Mouse (Mus musculus) R1 (cell line): ENCODE measurements around the gene Prkag2.

ENCODE experiments used
- DNase-seq: peaks from one replicate; pipeline ENCODE4 v3.0.0-alpha.2; 2018; ENCODE audit warnings: low read depth, low spot score

The Prkag2 gene

DNA sequence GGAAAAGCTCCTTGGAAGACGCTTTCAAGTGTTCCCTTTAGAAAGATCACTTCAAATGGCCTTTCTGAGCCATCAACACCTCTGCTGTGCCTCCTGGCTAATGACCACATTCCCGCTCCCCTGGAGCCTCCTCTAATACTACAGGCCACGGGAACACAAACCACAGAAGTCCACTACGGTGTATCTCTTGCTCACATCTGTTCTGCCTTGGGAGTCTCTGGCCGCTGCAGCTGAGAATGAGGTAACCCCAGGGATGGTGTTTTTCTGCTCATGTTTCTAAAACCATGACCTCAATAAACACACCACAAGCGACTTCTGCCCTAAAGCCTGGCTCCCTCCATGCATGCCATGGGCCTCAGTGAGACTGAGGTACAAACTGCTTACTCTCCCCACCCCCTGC lies 227.2 kb downstream of the Prkag2 start:
- DNase-seq, result no peak

DNA sequence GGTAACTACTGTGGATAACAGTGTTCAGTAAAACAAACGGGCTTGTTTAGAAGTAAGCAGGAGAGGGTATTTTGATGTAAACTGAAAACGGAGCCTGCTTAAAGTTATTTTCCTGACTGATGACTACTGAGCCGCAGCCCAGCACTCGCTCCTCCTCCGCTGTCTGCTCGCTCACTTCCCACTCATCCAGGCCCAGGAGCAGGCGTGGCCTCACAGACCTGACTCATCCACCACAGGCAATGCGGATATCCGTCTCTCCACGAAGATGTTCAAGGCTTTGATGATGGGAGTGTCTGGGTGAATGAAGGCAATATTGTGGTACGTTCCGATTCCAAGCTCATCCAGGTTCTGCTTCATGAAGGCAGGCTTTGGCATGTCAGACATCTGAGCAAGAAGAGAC lies 229.2 kb downstream of the Prkag2 start:
- DNase-seq, result peak; percentile 27

- DNase-seq, result peak; percentile 81
These were observed 230.6 kb downstream of the Prkag2 start for GRCm38 (mm10) chr5:24869796-24870289.

DNA sequence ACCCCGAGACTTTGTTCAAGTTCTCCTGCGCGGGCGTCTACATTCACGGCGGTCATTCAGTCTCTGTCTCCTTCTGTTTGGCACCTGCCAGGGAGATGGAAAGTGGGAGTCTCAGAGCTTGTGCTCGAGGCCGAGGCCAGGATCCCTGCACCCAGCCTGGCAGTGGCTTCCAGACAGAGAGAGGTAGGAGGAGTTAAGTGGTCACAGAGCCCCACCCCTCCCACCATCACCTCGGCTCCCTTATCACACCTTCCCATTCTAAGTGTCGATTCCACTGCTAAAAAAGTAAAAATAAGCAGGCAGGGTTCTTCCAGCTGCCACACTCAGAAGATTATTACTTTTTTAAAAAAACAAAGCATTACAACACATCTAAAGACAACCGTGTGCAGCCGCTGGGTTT lies 236.6 kb downstream of the Prkag2 start:
- DNase-seq, result peak; percentile 9

- DNase-seq, result no peak
These were observed 239.0 kb downstream of the Prkag2 start for GRCm38 (mm10) chr5:24861449-24861930.

DNA sequence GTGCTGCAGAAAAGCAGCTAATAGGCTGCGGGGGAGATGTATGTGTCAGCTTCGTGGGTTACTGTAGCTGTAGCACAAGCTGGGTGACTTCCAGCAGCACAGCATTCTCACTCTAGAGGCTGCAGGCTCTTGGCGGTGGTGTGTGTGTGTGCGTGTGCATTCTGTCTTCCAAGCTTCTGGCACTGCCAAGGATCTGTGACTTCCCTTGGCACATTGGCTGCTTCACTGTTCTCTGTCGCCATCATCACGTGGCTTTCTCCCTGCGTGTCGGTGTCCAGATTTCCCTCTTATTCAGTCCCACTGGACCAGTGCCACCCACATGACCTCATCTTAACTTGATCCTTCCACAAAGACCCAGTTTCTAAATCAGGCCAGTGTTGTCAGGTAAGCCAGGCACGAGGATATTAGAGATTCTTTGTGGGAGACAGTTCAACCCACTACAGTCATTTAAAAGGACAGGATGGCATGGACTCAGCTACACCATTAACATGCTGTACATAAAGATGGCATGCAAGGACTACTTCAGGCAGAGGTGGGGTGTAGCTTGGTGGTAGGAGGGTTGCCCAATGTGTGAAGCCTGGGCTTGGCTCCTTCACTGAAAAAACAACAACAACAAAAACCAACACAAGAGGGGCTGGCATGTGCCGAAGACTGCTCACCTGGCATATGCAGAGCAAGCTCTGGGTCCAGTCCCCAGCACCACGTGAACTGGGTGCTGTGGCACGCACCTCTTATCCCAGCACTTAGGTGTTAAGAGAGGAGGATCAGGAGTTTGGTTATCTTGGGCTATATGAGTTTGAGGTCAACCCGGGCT lies 239.6 kb downstream of the Prkag2 start:
- DNase-seq, result no peak

- no peak for DNase-seq
These were observed 240.5 kb downstream of the Prkag2 start for GRCm38 (mm10) chr5:24859771-24860540.

DNA sequence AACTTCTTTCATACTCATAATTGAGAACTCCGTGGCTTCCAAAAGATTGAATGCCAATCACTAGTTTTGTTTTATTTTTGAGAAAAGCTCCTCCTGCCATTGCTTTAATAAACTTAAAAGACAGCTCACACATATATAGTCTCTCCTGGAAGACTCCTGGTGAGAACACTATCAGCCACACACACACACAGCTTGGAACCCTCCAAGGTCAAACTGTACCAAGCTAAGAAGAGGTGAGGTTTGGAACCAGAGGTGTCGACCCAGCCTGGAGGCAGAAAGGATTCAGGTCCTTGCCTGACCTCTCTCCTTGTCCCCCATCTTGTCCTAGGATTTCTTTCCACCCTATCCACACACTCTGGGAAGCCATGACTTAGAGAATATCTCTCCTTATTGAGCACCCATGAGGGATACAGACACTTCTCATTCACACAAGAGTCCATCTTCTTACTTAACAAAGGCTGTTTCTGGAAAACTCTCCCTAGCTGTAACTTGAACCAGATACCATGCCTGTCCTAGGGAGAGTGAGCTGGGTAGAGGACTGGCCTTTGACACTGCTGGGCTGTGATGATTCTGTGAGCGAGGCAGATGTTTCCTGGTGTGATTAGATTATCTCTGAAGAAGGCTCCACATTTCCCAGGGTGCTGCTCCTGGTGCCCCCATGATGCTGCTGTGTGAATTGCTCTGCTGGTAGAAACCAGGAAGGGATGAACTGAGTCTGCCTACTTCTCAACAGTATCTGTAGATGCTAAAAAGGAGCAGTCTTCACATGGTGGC lies 245.4 kb downstream of the Prkag2 start:
- no peak for DNase-seq

GRCm38 (mm10) chr5:24854256-24854655 lies 246.2 kb downstream of the Prkag2 start:
- DNase-seq, result no peak

DNA sequence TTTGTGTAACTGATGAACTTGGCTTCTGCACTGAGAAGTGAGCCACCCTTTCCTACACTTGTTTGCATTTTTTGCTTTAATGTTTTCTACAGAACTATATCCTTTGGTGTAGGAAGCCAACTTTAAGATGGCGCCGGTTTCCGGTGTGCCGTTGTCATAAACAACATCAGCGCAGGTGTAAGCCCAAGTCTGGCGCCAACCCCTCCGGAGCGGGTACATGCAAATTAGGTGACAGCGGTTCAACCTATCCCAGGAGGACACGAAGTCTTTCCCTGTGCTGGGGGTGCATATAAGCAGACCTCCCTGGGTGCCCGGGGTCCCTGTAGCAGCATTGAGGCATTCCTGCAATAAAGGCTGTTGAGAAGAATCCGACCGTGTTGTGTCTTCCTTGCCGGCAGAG lies 252.2 kb downstream of the Prkag2 start:
- peak; percentile 60 for DNase-seq

DNA sequence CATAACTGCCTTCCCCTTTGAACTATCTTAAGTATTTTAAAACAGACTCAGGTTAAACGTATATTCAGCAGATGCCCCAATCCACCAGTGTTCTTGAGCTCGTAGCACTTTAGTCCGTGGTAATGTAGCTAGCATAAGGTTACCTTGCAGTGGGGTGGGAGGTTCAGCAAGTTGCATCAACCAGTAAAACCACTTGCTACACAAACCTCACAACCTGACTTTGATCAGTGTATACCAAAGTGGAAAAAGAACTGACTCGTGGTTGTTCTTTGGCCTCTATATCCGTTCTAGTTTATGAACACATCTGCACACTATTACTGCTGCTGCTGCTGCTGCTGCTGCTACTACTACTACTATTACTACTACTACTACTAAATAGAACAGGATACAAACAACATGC lies 256.6 kb downstream of the Prkag2 start:
- no peak for DNase-seq

DNA sequence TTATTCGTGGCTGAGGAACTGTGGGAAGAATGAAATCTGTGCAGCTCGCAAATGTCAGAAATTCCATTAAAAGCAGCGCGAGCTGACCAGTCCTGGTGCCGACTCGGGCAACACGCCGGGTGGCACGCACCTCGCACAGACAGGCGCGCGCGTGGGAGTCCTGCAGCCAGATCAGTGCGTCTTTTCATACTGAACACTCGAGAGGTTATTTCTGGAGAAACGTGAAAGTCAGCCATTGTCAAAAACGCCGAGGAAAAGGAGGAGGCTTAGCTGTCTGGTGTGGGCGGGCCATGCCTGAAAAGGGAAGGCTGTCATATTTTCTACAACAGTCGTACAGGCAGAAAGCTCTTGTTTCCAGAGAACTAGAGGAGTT lies 257.4 kb downstream of the Prkag2 start:
- DNase-seq, result no peak

GRCm38 (mm10) chr5:24842274-24843102 lies 258.0 kb downstream of the Prkag2 start, which contains the start of gene Rheb:
Gene Rheb, minus strand, starts transcription at chr5:24842624.
- peak; percentile 100 for DNase-seq

GRCm38 (mm10) chr5:24841662-24842273 lies 258.7 kb downstream of the Prkag2 start:
- DNase-seq, result peak; percentile 49

GRCm38 (mm10) chr5:24840975-24841431 lies 259.4 kb downstream of the Prkag2 start:
- no peak for DNase-seq

GRCm38 (mm10) chr5:24834491-24834890 lies 266.0 kb downstream of the Prkag2 start:
- DNase-seq, result no peak

GRCm38 (mm10) chr5:24831912-24832311 lies 268.5 kb downstream of the Prkag2 start:
- DNase-seq, result peak; percentile 48

- peak; percentile 16 for DNase-seq
These were observed 272.0 kb downstream of the Prkag2 start for GRCm38 (mm10) chr5:24828446-24828845.

DNA sequence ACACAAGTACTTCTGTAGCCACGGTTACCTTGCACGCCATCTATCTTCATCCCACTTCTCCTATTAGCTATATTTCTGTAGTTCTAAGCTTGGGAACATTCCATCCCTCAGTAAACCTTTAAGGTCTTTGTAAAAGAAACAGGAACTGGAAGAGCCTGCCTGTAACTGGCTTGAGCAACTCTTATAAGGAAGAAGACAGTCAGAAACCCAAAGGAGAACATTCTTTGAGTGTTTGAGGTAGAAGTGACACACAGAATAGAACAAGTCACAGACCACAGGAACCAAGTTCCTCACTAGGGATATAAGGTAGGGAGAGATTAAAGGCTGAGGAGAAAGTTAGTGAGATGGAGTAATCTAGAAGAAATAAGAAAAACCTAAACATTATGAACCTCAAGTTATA lies 273.3 kb downstream of the Prkag2 start:
- DNase-seq, result no peak

DNA sequence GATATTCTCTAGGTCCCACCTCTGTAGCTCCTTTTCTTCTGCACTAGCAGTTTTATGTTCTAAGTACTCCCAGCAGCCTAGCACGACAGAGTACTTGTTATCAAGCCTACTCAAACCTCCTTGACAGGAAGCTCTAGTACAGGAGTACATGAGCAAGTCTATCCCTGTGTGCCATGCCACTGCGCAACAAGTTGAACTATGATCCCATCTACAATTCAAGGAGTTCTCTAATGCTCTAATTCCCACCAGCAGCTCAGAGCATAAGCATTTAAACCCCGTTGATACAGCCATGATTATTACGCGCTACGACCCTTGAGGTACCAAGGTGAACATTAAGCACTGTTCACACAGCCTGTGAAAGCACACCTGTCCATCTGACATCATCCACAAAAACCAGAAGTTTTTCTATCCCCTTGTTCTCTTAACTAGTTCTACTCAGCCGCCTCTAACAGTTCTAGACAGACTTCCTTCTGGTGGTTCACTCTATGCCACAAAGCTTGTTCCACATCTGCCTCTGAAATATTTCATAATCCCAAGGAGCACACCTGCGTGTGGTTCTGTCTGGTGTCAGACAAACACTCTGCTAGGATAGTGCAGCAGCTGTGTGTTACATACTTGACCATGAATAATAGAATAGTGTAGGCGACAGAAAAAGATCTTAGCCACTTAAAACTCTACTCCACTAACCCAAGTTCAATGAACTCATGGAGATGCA lies 274.2 kb downstream of the Prkag2 start:
- no peak for DNase-seq
